Mouse (Mus musculus) MEL (cell line): ENCODE data around the gene Arhgef3.

Source experiments
- CTCF ChIP-seq, 3 experiments: IDR thresholded peaks in 2 of 3; conservative IDR thresholded peaks in 1 of 3; 2 replicates each; pipeline ENCODE4 v1.5.1; 2011 to 2012; ENCODE audit warnings: low read length in 3 of 3, low read depth in 2 of 3, mild to moderate bottlenecking in 2 of 3, improper control_type of control experiment in 1 of 3, inconsistent platforms in 1 of 3, mixed read lengths in 1 of 3, moderate library complexity in 1 of 3; ENCODE audit not compliant: control insufficient read depth in 1 of 3, insufficient read depth in 1 of 3, poor library complexity in 1 of 3, severe bottlenecking in 1 of 3
- MXI1 ChIP-seq: IDR thresholded peaks from 2 replicates; pipeline ENCODE4 v1.6.1; 2011; ENCODE audit warnings: mild to moderate bottlenecking, low read depth, low read length, improper control_type of control experiment
- POLR2A ChIP-seq, 2 experiments: IDR thresholded peaks; 2 replicates each; pipeline ENCODE4 v1.6.1; 2011 to 2012; ENCODE audit warnings: low read length in 2 of 2, mild to moderate bottlenecking in 2 of 2, control low read depth in 1 of 2, improper control_type of control experiment in 1 of 2, low read depth in 1 of 2, moderate library complexity in 1 of 2; ENCODE audit not compliant: control insufficient read depth in 1 of 2, insufficient read depth in 1 of 2, poor library complexity in 1 of 2
- POLR2AphosphoS5 ChIP-seq: IDR thresholded peaks from 2 replicates; pipeline ENCODE4 v1.6.1; 2012; ENCODE audit warnings: low read depth, borderline replicate concordance, mild to moderate bottlenecking, inconsistent platforms, low read length, moderate library complexity, mixed read lengths
- TAL1 ChIP-seq: IDR thresholded peaks from 2 replicates; pipeline ENCODE4 v1.6.1; 2012; ENCODE audit warnings: mild to moderate bottlenecking, inconsistent platforms, low read length, moderate library complexity, mixed read lengths

DNA sequence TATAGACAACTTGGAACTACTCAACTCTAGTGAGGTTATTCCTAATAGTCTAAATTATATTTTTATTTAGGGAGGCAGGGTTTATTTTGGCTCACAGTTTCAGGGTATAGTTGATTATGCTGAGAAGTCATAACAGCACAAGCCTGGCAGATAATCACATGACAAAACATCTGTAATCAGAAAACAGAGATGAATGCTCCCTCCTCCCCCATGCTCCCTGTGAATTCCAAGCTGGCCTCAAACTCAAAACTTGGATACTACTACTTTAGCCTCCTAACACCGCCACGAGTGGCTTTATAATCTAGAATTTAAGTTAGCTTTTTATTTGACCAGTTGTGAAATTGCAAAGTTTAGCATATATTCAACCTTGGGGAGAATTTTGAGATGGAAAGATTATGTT, 317.4 kb downstream of the Arhgef3 start:
- TF ChIP-seq CTCF (IDR thresholded peaks at IDR 0.05 in 2 of 3, conservative IDR thresholded peaks at IDR 0.05 in 1 of 3; ENCODE audit: control insufficient read depth in 1 of 3, insufficient read depth in 1 of 3, low read depth in 2 of 3, low read length in 3 of 3, poor library complexity in 1 of 3, severe bottlenecking in 1 of 3) (no peak), MXI1 (no peak), POLR2AphosphoS5 (no peak), POLR2A (IDR thresholded peaks at IDR 0.05; ENCODE audit: control insufficient read depth in 1 of 2, insufficient read depth in 1 of 2, low read depth in 1 of 2, low read length in 2 of 2, poor library complexity in 1 of 2) (no peak), TAL1 (no peak)
